Mouse (Mus musculus) midbrain, embryonic 14.5 days (tissue): ENCODE results near the gene Hist1h4b. TPM values are rescaled to one million over a fixed set of nuclear protein-coding genes. Genes with fewer than 3 reads are reported as not detected.
"Not testable (repeated sequence)": the region's sequence is repeated elsewhere in the genome, so short reads cannot be mapped to it uniquely, and the experiment has no call there.

ENCODE experiments used
- ATAC-seq: fragments of 200-750 bp; cut with Nextera tagmentation; 2 replicates; pipeline ENCODE4 v1.8.0; 2017; ENCODE audit warnings: moderate number of reproducible peaks, moderate library complexity; ENCODE audit not compliant: low FRiP score, low TSS enrichment
- DNase-seq: peaks from one replicate; pipeline ENCODE4 v3.0.0-alpha.2; 2015
- H3K27ac ChIP-seq: fragments of 300-500 bp; sonication (generic); replicated peaks from 2 replicates; pipeline ENCODE4 v1.5.1; 2014; ENCODE audit warnings: mild to moderate bottlenecking, low read depth, low read length, moderate library complexity
- H3K27me3 ChIP-seq: fragments of 300-500 bp; sonication (generic); 2 replicates; pipeline ENCODE4 v1.6.1; 2014; ENCODE audit warnings: low read length, control low read depth, mixed read lengths; ENCODE audit not compliant: control insufficient read depth, insufficient read depth
- H3K36me3 ChIP-seq: fragments of 300-500 bp; sonication (generic); 2 replicates; pipeline ENCODE4 v1.6.1; 2014; ENCODE audit warnings: low read length, control low read depth; ENCODE audit not compliant: control insufficient read depth, insufficient read depth
- H3K4me1 ChIP-seq: fragments of 300-500 bp; sonication (generic); 2 replicates; pipeline ENCODE4 v1.6.1; 2014; ENCODE audit warnings: mild to moderate bottlenecking, antibody characterized with exemption, low read length, control low read depth; ENCODE audit not compliant: control insufficient read depth, insufficient read depth
- H3K4me2 ChIP-seq: fragments of 300-500 bp; sonication (generic); 2 replicates; pipeline ENCODE4 v1.6.1; 2014; ENCODE audit warnings: mild to moderate bottlenecking, low read length, moderate library complexity
- H3K4me3 ChIP-seq: fragments of 300-500 bp; sonication (generic); replicated peaks from 2 replicates; pipeline ENCODE4 v1.5.1; 2014; ENCODE audit warnings: low read depth, low read length
- H3K9ac ChIP-seq: fragments of 300-500 bp; sonication (generic); replicated peaks from 2 replicates; pipeline ENCODE4 v1.6.1; 2014; ENCODE audit warnings: mild to moderate bottlenecking, low read length, moderate library complexity
- H3K9me3 ChIP-seq: fragments of 300-500 bp; sonication (generic); 2 replicates; pipeline ENCODE4 v1.6.1; 2016; ENCODE audit warnings: low read length, control low read depth, mixed read lengths; ENCODE audit not compliant: control insufficient read depth
- WGBS: fragments of 180-500 bp; shearing (Covaris S2); extraction: QIAGEN DNeasy Blood & Tissue Kit; methylation state at CpG from one replicate; pipeline ENCODE4 v1.1.7; 2014; 5-methylcytosine and 5-hydroxymethylcytosine counted together
- polyA plus RNA-seq: library from polyadenylated mRNA; unstranded; fragments of >200 nt; fragmentation: Nextera tagmentation; extraction: Ambion mirVana; gene quantifications from 2 replicates; pipeline ENCODE4 v1.2.1, GENCODE M21; 2014

Gene Hist1h4b
- polyA plus RNA-seq, 1 experiment from 2014 or later: 2.8 TPM

- Histone ChIP-seq H3K4me2 (no peak overlapping the region), H3K4me1 (peaks cover 23% of the 10 kb centered on the region), H3K4me3 (no peak overlapping the region), H3K36me3 (no peaks in the 10 kb centered on the region), H3K27me3 (no peaks in the 10 kb centered on the region), H3K9ac (no peak overlapping the region), H3K9me3 (no peaks in the 10 kb centered on the region), H3K27ac (no peak overlapping the region)
- ATAC-seq: no peak
- no peak for DNase-seq
- WGBS: 66% methylated on average over 1 of the region's 1 CpGs
Observed at GRCm38 (mm10) chr13:23765172-23765513, 8.3 kb downstream of the Hist1h4b start.

- Histone ChIP-seq H3K4me2 (no peak overlapping the region), H3K4me3 (no peak overlapping the region), H3K9ac (no peak overlapping the region), H3K27me3 (no peaks in the 10 kb centered on the region), H3K27ac (no peak overlapping the region), H3K9me3 (no peaks in the 10 kb centered on the region), H3K4me1 (peaks cover 18% of the 10 kb centered on the region), H3K36me3 (no peaks in the 10 kb centered on the region)
- DNase-seq: no peak
- no peak for ATAC-seq
Observed at GRCm38 (mm10) chr13:23766772-23767171, 10.0 kb downstream of the Hist1h4b start.

- Histone ChIP-seq H3K4me3 (no peak overlapping the region), H3K36me3 (no peaks in the 10 kb centered on the region), H3K9ac (no peak overlapping the region), H3K4me1 (peaks cover 12% of the 10 kb centered on the region), H3K27ac (no peak overlapping the region), H3K27me3 (no peaks in the 10 kb centered on the region), H3K9me3 (no peaks in the 10 kb centered on the region), H3K4me2 (no peak overlapping the region)
- WGBS: 41% methylated on average over 5 of the region's 5 CpGs
- DNase-seq (no peak), ATAC-seq (no peak)
Observed at GRCm38 (mm10) chr13:23768834-23769397, 12.1 kb downstream of the Hist1h4b start.

GRCm38 (mm10) chr13:23769613-23770012 is 12.8 kb downstream of the Hist1h4b start, which contains the start of gene Trim38:
Gene Trim38, plus strand, starts transcription at chr13:23769913.
- not testable (repeated sequence) for ATAC-seq, DNase-seq, H3K4me1 ChIP-seq, H3K9ac ChIP-seq, H3K9me3 ChIP-seq, H3K27ac ChIP-seq, H3K4me3 ChIP-seq, H3K27me3 ChIP-seq, H3K4me2 ChIP-seq, H3K36me3 ChIP-seq
- 90% methylated on average over 2 of the region's 2 CpGs for WGBS

- no peaks in the 10 kb centered on the region for H3K36me3 ChIP-seq
- H3K9ac ChIP-seq: no peak overlapping the region
- H3K4me3 ChIP-seq: no peak overlapping the region
- WGBS: 22% methylated on average over 21 of the region's 21 CpGs
- no peaks in the 10 kb centered on the region for H3K27me3 ChIP-seq
- DNase-seq (peak; percentile 77), ATAC-seq (peak; percentile 89)
- peaks cover 5% of the 10 kb centered on the region for H3K4me1 ChIP-seq
- no peaks in the 10 kb centered on the region for H3K9me3 ChIP-seq
- no peak overlapping the region for H3K27ac ChIP-seq
- H3K4me2 ChIP-seq: peak overlapping the region; percentile 47
Observed at GRCm38 (mm10) chr13:23772561-23773313, 15.9 kb downstream of the Hist1h4b start.

GRCm38 (mm10) chr13:23778339-23778738 is 21.5 kb downstream of the Hist1h4b start:
- no peak for ATAC-seq
- H3K4me1 ChIP-seq: no peaks in the 10 kb centered on the region

GRCm38 (mm10) chr13:23779025-23779424 is 22.2 kb downstream of the Hist1h4b start:
- H3K27me3 ChIP-seq: no peaks in the 10 kb centered on the region
- no peak overlapping the region for H3K9ac ChIP-seq
- H3K36me3 ChIP-seq: no peaks in the 10 kb centered on the region
- H3K4me2 ChIP-seq: no peak overlapping the region
- H3K4me1 ChIP-seq: no peaks in the 10 kb centered on the region
- no peaks in the 10 kb centered on the region for H3K9me3 ChIP-seq
- no peak overlapping the region for H3K27ac ChIP-seq
- WGBS: 87% methylated on average over 4 of the region's 4 CpGs
- ATAC-seq: no peak
- DNase-seq: no peak
- no peak overlapping the region for H3K4me3 ChIP-seq

More at GRCm38 (mm10) chr13:23778339-23778738, 21.5 kb downstream of the Hist1h4b start:
- Histone ChIP-seq H3K27me3 (no peaks in the 10 kb centered on the region), H3K4me2 (no peak overlapping the region), H3K27ac (no peak overlapping the region), H3K36me3 (no peaks in the 10 kb centered on the region), H3K4me3 (no peak overlapping the region), H3K9ac (no peak overlapping the region), H3K9me3 (no peaks in the 10 kb centered on the region)
- no peak for DNase-seq
- WGBS: 95% methylated on average over 7 of the region's 7 CpGs

GRCm38 (mm10) chr13:23792520-23792919 is 35.7 kb downstream of the Hist1h4b start:
- 44% methylated on average over 2 of the region's 2 CpGs for WGBS
- no peak overlapping the region for H3K9ac ChIP-seq
- no peak overlapping the region for H3K27ac ChIP-seq
- H3K9me3 ChIP-seq: no peaks in the 10 kb centered on the region
- no peaks in the 10 kb centered on the region for H3K27me3 ChIP-seq
- ATAC-seq: no peak; the same call in 1 of the 2 replicates
- no peak overlapping the region for H3K4me2 ChIP-seq
- DNase-seq: peak; percentile 91
- H3K4me3 ChIP-seq: no peak overlapping the region
- H3K4me1 ChIP-seq: no peaks in the 10 kb centered on the region
- no peaks in the 10 kb centered on the region for H3K36me3 ChIP-seq

GRCm38 (mm10) chr13:23799405-23799804 is 42.6 kb downstream of the Hist1h4b start:
- 91% methylated on average over 5 of the region's 5 CpGs for WGBS
- no peaks in the 10 kb centered on the region for H3K36me3 ChIP-seq
- no peak for DNase-seq
- H3K4me3 ChIP-seq: no peak overlapping the region
- H3K27ac ChIP-seq: no peak overlapping the region
- no peak for ATAC-seq
- H3K4me1 ChIP-seq: no peaks in the 10 kb centered on the region
- H3K9ac ChIP-seq: no peak overlapping the region
- H3K4me2 ChIP-seq: no peak overlapping the region
- no peaks in the 10 kb centered on the region for H3K27me3 ChIP-seq
- H3K9me3 ChIP-seq: no peaks in the 10 kb centered on the region
